Mouse (Mus musculus): ENCODE results near the gene Tmcc2. TPM values are rescaled to one million over a fixed set of nuclear protein-coding genes. Genes with fewer than 3 reads are reported as not detected.

The Tmcc2 gene
- total RNA-seq, 2 experiments from 2014 or later: 6.1 to 9.7 TPM

GRCm38 (mm10) chr1:132391580-132392022 is 520 bp upstream of the Tmcc2 start:
- DNase-seq: peak; percentile 77 to 84

- DNase-seq: peak; percentile 45 to 54
These were observed 1.0 kb downstream of the Tmcc2 start for GRCm38 (mm10) chr1:132389886-132390585.

DNA sequence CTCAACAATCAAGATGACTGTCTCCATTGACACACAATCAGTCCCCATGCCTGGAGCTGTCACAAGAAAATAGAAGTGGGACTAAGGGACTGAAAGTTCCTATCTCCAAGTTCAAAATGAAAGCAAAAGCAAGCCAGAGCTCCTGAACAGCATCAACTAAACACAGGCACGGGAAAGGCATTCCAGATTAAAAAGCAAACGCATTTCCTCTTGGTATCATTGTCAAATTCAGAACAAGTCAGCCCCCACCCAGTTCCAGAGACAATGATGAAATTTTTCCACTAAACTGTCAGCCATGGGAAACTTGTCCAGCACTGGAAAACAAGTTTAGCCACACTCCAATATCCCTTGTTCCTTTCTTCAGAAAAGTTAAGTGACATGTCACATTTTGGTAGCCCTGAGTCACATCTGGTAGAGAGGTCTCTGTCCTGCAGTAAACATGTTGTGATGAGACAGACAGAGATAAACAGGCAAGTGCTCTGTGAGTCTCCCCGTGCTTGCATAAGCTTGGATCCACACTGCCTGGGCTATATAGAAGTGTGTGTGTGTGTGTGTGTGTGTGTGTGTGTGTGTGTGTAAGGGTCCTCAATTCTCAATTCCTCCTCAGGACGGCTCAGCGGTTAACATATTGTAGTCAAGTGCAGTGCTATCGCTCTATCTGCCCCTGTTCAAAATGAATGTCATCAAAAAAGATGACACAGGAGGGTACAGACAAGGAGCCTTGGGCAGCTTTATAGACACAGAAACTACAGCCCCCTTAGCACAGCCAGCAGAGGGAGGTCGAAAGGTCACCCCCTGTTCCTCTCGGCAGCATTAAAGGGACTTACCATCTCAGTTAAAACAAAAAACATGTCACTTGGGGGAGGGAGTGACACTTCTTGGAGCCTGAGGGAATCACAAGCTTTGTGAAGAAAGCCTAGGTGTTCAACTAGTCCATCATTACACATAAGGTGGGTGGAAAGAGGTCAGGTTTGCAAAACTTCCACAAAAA is 2.0 kb downstream of the Tmcc2 start:
- no peak for DNase-seq

DNA sequence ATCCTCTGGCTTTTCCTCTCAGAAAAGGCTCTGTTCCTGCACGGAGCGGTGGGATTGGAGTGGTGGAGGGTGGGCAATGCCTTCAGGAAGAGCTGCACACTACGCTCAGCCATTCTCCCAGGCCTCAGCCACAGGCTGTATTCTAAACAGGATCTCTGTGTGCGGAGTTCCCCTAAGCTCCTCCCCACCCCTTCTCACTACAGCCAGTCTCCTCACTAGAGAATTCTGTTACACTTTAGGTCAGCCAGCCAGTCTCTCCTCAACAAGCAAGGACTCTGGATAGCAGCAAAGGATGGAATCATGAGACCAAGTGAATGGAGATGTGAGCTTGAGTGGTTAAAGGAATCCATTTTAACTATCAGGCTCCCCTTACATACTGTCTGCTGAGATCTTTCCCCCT is 3.1 kb downstream of the Tmcc2 start:
- DNase-seq: no peak

GRCm38 (mm10) chr1:132386266-132386665 is 4.8 kb downstream of the Tmcc2 start:
- no peak for DNase-seq

- no peak for DNase-seq
These were observed 5.4 kb downstream of the Tmcc2 start for GRCm38 (mm10) chr1:132385711-132386110.

DNA sequence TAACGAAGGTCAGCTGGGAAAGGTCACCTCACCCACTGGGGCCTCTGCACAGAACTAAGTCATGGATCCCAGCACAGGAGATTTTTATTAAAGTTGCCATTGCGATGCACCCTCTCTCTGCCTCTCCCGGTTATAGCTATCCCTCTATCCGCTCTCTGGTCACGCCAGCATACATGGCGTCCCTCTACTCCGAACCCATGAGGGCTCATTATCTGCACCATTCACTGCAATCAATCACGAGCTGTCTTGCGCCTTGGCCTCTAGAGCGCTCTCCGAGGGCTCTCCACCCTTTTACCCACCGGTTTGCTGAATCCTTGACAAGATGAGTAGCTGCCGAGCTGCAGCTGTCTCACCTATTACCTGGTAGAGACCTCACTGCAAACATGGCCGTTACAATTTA is 5.8 kb downstream of the Tmcc2 start:
- no peak for DNase-seq

GRCm38 (mm10) chr1:132384001-132384554 is 7.0 kb downstream of the Tmcc2 start:
- DNase-seq: no peak

- no peak for DNase-seq
These were observed 9.2 kb downstream of the Tmcc2 start for GRCm38 (mm10) chr1:132381929-132382328.

GRCm38 (mm10) chr1:132380550-132381100 is 10.5 kb downstream of the Tmcc2 start:
- DNase-seq: no peak

GRCm38 (mm10) chr1:132377811-132378210 is 13.3 kb downstream of the Tmcc2 start:
- DNase-seq: no peak

GRCm38 (mm10) chr1:132377055-132377365 is 14.1 kb downstream of the Tmcc2 start:
- DNase-seq: no peak

GRCm38 (mm10) chr1:132376211-132377054 is 14.6 kb downstream of the Tmcc2 start:
- no peak for DNase-seq

- no peak for DNase-seq
These were observed 15.8 kb downstream of the Tmcc2 start for GRCm38 (mm10) chr1:132375256-132375655.

GRCm38 (mm10) chr1:132374873-132375244 is 16.2 kb downstream of the Tmcc2 start:
- no peak for DNase-seq

- no peak for DNase-seq
These were observed 16.8 kb downstream of the Tmcc2 start for GRCm38 (mm10) chr1:132374140-132374872.

DNA sequence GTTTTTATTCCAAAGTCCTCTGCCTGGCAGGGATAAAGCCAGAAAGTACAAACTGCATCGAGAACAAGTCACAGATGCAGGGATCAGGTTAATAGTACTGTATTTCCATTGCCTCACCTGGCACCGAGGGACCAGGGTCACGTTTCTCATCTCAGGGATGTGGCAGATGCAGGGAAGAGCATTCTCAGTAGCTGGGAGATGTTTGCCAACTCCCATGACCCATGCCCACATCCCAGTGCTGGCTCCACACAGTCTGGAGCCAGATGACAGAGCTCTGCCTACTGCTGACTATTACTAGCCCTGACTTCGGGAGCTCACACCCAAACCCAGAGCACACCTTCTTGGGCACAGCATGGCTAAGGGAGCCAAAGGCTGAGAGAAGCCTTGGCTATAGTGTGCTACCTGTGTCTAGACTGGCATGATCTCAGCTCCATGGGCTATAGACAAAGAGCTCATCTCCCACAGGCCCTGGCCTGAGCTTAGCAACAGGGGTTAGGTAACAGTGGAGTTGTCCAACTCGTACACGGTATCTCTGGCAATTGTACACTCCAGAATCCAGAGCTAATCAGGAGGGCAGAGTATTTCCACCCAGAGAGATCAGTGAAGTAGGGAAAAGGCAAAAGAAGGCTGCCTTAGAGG is 18.1 kb downstream of the Tmcc2 start:
- no peak for DNase-seq

DNA sequence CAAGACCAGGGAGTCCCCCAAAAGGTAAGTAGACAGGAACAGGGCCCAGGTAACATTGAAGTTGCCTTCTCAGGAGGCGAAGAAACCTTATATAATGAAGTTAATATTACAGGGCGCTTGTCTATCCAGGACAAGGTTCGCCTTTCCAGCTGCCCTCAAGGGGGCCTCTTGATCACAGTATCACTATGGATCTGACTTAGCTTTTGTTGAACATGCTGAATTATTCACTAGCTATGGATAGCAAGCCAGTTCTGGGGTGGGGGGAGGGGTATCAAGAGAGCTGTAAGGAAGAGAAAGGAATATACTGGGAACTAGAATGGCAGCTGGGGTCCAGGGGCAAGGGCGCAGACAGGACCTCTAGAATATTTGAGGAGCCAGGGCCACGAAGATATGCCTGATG is 18.7 kb downstream of the Tmcc2 start:
- no peak for DNase-seq

DNA sequence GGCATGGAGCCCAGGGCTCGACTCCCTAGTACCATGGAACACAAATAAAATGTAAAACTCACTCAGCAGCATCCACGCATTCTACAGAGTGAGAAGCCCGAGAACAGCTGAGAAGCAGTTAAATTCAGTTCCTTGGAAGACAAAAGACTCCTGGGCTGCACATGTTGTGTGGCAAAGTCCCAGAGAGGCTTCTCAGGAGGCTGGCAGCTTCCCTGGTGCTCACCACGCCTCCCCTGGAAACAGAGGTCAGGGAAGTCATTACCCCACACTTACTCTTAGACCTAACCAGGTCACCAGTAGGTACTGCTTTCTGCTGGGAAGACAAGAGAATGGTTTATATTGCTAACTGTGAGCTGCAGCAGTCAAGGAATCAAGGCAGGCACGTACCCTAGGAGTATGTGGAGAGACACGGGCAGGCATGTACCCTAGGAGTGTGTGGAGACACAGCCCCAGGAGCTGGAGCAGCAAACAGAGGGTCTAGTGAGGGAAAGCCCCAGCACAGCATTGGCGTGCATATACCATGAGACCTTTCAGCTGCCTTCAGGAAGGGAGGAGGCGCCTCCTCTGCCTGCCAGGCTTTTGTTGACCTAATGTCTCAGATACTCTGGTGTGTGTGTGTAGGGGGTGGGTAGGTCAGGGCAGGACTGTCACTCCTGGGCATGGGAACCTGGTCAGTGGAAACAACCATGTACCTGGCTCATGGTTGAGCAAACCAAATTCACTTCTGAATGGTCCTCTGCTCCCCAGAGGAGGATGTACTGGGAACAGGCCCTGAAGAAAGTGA is 19.6 kb downstream of the Tmcc2 start:
- no peak for DNase-seq
